Mouse (Mus musculus): ENCODE results near the gene Rmi2.

DNA sequence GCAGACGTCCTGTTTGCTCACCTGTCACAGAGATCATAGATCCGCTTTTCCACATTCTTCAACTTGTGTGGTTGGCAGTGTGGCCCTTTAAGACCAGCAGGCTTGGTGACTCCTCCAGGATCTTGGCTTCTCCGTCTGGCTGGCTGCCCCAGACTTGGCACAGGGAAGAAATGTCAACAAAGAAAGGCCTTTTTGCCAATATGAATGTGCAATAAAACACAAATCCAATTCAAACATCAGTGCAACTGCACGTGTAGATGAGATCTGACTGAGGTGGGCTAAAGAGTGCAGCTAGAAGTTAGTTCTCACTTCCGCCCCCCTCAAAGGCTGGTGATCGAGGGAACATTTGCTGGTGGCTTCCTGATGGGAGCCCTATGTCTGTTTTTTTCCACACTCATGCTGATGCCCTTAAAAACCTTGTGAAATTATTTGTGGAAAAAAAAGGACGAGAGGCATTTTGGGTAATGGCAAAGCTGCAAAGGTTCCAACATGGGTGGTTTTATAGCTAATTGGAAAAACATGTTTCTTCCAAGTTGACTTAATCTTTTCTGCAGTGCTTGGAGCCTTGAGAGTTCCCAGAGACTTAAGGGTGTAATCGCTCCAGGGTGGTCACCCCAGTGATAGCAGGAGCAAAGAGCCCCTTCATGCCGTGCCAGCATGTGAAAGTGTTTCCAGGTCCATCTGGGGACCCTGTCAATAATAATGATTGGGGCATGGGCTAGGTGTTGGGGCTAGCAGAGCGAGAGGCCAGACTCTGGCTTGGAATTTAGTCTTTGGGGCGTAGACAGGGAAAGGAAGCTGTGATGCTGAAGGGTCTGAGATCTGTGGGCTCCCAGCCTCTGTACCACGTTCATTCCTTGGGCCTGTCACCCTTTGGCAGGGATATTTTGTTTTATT lies 15.4 kb downstream of the Rmi2 start:
- TF ChIP-seq CTCF (IDR thresholded peaks at IDR 0.05; ENCODE audit: insufficient read depth, low read depth, low read length) (no peak), POLR2A (IDR thresholded peaks at IDR 0.05; ENCODE audit: insufficient read depth, low read depth, low read length) (no peak)
